Comparison of ENCODE assay signal across 9 mouse cellular contexts in the genomic region with DNA sequence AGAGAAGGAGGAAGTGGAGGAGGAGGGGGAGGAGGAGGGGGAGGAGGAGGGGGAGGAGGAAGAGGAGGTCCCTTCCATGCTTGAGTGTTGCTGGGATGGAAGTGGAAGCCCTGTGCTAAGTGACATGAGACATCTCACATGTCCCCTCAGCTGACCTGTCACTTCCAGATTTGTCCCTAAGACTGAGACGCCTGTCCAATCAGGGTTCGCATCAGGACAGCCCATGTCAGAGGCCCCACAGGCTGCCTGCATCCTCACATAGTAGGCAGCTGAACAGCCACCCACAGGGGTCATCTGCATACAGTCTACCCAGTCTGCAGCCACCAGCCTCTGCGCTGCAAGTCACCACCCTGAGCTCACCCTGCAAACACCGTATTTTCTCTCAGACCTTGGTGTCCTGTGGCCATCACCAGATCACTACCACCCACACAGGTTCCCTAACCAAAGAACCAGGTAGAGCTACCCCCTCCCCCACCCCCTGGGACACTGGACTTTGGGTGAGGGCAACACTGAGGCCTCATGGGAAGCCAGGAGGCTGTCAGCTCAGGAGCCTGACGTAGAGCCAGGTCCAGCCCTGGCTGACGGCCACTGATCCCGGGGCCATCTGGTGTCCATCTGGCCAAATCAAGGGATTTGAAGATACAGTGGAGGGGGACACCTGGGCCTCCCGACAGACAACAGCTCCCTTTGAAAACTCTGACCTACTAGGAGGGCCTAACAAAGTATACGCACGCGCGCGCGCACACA. TPM values are rescaled to one million over a fixed set of nuclear protein-coding genes. Genes with fewer than 3 reads are reported as not detected.
DNase-seq lines count a peak whose midpoint lies in the region; ATAC-seq and TF ChIP-seq lines count a peak whose summit lies in the region.
"Had no signal": no experiment of that assay in that cellular context is flagged by ENCODE, and none has a peak within 500 bp of the region (broad histone marks: within the 10 kb centered on the region; RNA-seq: fewer than 3 reads in every experiment).

No protein-coding gene starts in this region.

- peak; percentile 21 for DNase-seq in gastrocnemius, adult 18-20 months (ENCODE audit: low spot score)
- DNase-seq in gastrocnemius, postnatal 36 days: no peak
- DNase-seq in MEL (ENCODE audit: low read depth, low spot score): peak; percentile 62
- peak; percentile 35 for DNase-seq in embryonic facial prominence, embryonic 14.5 days (ENCODE audit: low spot score)
- no peak for DNase-seq in liver, embryonic 13.5 days
- no peak for DNase-seq in layer of hippocampus, postnatal 14 days (ENCODE audit: low spot score in 2 of 2)
- DNase-seq in left cerebral cortex, adult 2 months (ENCODE audit: extremely low spot score in 1 of 2, low spot score in 2 of 2): no peak
- no peak for DNase-seq in midbrain, embryonic 11.5 days (ENCODE audit: low spot score, missing footprints)

- H3K9me3 ChIP-seq in MEL (replicated peaks; ENCODE audit: insufficient read depth, low read length): no peaks in the 10 kb centered on the region
- H3K9me3 ChIP-seq in embryonic facial prominence, embryonic 14.5 days (ENCODE audit: control insufficient read depth, low read length): no peaks in the 10 kb centered on the region
- H3K9me3 ChIP-seq in liver, embryonic 13.5 days (replicated peaks): no peaks in the 10 kb centered on the region
- no peaks in the 10 kb centered on the region for H3K9me3 ChIP-seq in midbrain, embryonic 11.5 days (ENCODE audit: control insufficient read depth, low read length)

- peaks cover 4 to 18% of the 10 kb centered on the region in 2 experiments for H3K4me1 ChIP-seq in MEL (ENCODE audit: control insufficient read depth in 1 of 2, insufficient read depth in 2 of 2, low read length in 2 of 2)
- H3K4me1 ChIP-seq in embryonic facial prominence, embryonic 14.5 days (ENCODE audit: control insufficient read depth, insufficient read depth, low read length): peaks cover 12% of the 10 kb centered on the region
- peaks cover 52% of the 10 kb centered on the region for H3K4me1 ChIP-seq in liver, embryonic 13.5 days (replicated peaks)
- peaks cover 3% of the 10 kb centered on the region; the same call in 1 of the 2 replicates for H3K4me1 ChIP-seq in midbrain, embryonic 11.5 days (ENCODE audit: control insufficient read depth, insufficient read depth, low read length)

- TF ChIP-seq POLR2A in MEL (IDR thresholded peaks at IDR 0.05; ENCODE audit: control insufficient read depth in 1 of 2, insufficient read depth in 1 of 2, low read depth in 1 of 2, low read length in 2 of 2, poor library complexity in 1 of 2): no peak

- H3K4me3 ChIP-seq in MEL (ENCODE audit: control insufficient read depth in 1 of 2, insufficient read depth in 1 of 2, low read depth in 2 of 2, low read length in 2 of 2): no peak overlapping the region
- no peak overlapping the region for H3K4me3 ChIP-seq in embryonic facial prominence, embryonic 14.5 days (ENCODE audit: low read depth, low read length)
- no peak overlapping the region for H3K4me3 ChIP-seq in liver, embryonic 13.5 days (replicated peaks)
- no peak overlapping the region for H3K4me3 ChIP-seq in left cerebral cortex, adult 2 months
- H3K4me3 ChIP-seq in midbrain, embryonic 11.5 days (ENCODE audit: low read depth, low read length): no peak overlapping the region
- H3K4me3 ChIP-seq: myocyte had no signal

- H3K9ac ChIP-seq in MEL (ENCODE audit: control insufficient read depth, low read depth, low read length, poor library complexity, severe bottlenecking): no peak overlapping the region
- H3K9ac ChIP-seq in embryonic facial prominence, embryonic 14.5 days (ENCODE audit: low read depth, low read length): no peak overlapping the region
- H3K9ac ChIP-seq in liver, embryonic 13.5 days: no peak overlapping the region
- no peak overlapping the region for H3K9ac ChIP-seq in midbrain, embryonic 11.5 days (ENCODE audit: low read length)

- no peak for TF ChIP-seq CTCF in MEL (IDR thresholded peaks at IDR 0.05 in 2 of 3, conservative IDR thresholded peaks at IDR 0.05 in 1 of 3; ENCODE audit: control insufficient read depth in 1 of 3, insufficient read depth in 1 of 3, low read depth in 2 of 3, low read length in 3 of 3, poor library complexity in 1 of 3, severe bottlenecking in 1 of 3)
- TF ChIP-seq CTCF in left cerebral cortex, adult 2 months (IDR thresholded peaks at IDR 0.05): no peak

- TF ChIP-seq EP300 in MEL (IDR thresholded peaks at IDR 0.05; ENCODE audit: low read depth in 1 of 2, low read length in 2 of 2): no peak

- H3K4me2 ChIP-seq in embryonic facial prominence, embryonic 14.5 days (ENCODE audit: low read depth, low read length): no peak overlapping the region
- no peak overlapping the region for H3K4me2 ChIP-seq in liver, embryonic 13.5 days
- no peak overlapping the region for H3K4me2 ChIP-seq in midbrain, embryonic 11.5 days

- H3K36me3 ChIP-seq in MEL (ENCODE audit: control insufficient read depth in 1 of 2, insufficient read depth in 2 of 2, low read length in 2 of 2): peaks cover 0 to 5% of the 10 kb centered on the region in 2 experiments; a peak in 2 of 4 replicates
- H3K36me3 ChIP-seq in embryonic facial prominence, embryonic 14.5 days (ENCODE audit: control insufficient read depth, insufficient read depth, low read length): no peaks in the 10 kb centered on the region
- no peaks in the 10 kb centered on the region for H3K36me3 ChIP-seq in liver, embryonic 13.5 days
- no peaks in the 10 kb centered on the region for H3K36me3 ChIP-seq in midbrain, embryonic 11.5 days (ENCODE audit: control insufficient read depth, insufficient read depth, low read length)

- no peaks in the 10 kb centered on the region for H3K27me3 ChIP-seq in MEL (ENCODE audit: control insufficient read depth in 1 of 2, insufficient read depth in 2 of 2, low read length in 2 of 2)
- H3K27me3 ChIP-seq in embryonic facial prominence, embryonic 14.5 days (replicated peaks; ENCODE audit: control insufficient read depth, insufficient read depth, low read length): no peaks in the 10 kb centered on the region
- H3K27me3 ChIP-seq in liver, embryonic 13.5 days: no peaks in the 10 kb centered on the region
- no peaks in the 10 kb centered on the region for H3K27me3 ChIP-seq in midbrain, embryonic 11.5 days (ENCODE audit: control insufficient read depth, insufficient read depth, low read length)

- H3K27ac ChIP-seq in MEL (ENCODE audit: control insufficient read depth, low read depth, low read length): no peak overlapping the region
- H3K27ac ChIP-seq in embryonic facial prominence, embryonic 14.5 days (replicated peaks; ENCODE audit: low read depth, low read length): no peak overlapping the region
- H3K27ac ChIP-seq in liver, embryonic 13.5 days: peak overlapping the region; percentile 41
- H3K27ac ChIP-seq in left cerebral cortex, adult 2 months: no peak overlapping the region
- H3K27ac ChIP-seq in midbrain, embryonic 11.5 days (ENCODE audit: low read depth, low read length): no peak overlapping the region

- no peaks in the 10 kb centered on the region for H3K79me2 ChIP-seq in MEL (ENCODE audit: control insufficient read depth, insufficient read depth, low read length, poor library complexity)

- WGBS in embryonic facial prominence, embryonic 14.5 days: 52% methylated on average over 12 of the region's 14 CpGs
- WGBS in liver, embryonic 13.5 days (ENCODE audit: insufficient replicate concordance): 67% methylated on average over 14 of the region's 14 CpGs
- 76% methylated on average over 14 of the region's 14 CpGs for whole genome bisulfite sequencing in midbrain, embryonic 11.5 days

- TF ChIP-seq RAD21 in MEL (IDR thresholded peaks at IDR 0.05; ENCODE audit: low read depth, low read length): no peak

- ATAC-seq in embryonic facial prominence, embryonic 14.5 days (ENCODE audit: low read depth): no peak
- peak; percentile 50 for ATAC-seq in liver, embryonic 13.5 days (ENCODE audit: low read depth)
- ATAC-seq in midbrain, embryonic 11.5 days (ENCODE audit: low FRiP score): no peak; the same call in 1 of the 2 replicates

- intact Hi-C loops in gastrocnemius, postnatal 36 days (cut with DNase I): no loop called here
- intact Hi-C loops in left cerebral cortex, adult 2 months (cut with DNase I): no loop called here

RNA-seq across cellular contexts. Expression of gene Ttyh2, which starts 9.6 kb away (rescaled TPM):
- total RNA-seq in gastrocnemius, adult 18-20 months (2021): 10 to 100 TPM; 15.6 to 16.7 TPM
- total RNA-seq in gastrocnemius, postnatal 36 days (2021): 10 to 100 TPM; 16.0 to 19.4 TPM
- 9.7 and 10.4 TPM in 2 replicates for total RNA-seq in MEL (2012; rRNA removed)
- polyA plus RNA-seq in MEL (2012; ENCODE audit: insufficient read depth in 1 of 2, insufficient read length in 2 of 2, low read depth in 1 of 2, low replicate concordance in 2 of 2, missing spikeins in 1 of 2): 1 to 10 TPM in 1 of 2 experiments, not detected in 1; 7.2 TPM
- 37.7 and 41.1 TPM in 2 replicates for polyA plus RNA-seq in embryonic facial prominence, embryonic 14.5 days (2014; fragmentation: Nextera tagmentation; extraction: Ambion mirVana)
- polyA plus RNA-seq in liver, embryonic 13.5 days (2015; fragmentation: Nextera tagmentation; extraction: Ambion mirVana): 5.9 and 7.1 TPM in 2 replicates
- 10 to 100 TPM; 26.0 to 30.1 TPM for total RNA-seq in layer of hippocampus, postnatal 14 days (2021)
- 10 to 100 TPM; 18.5 to 18.6 TPM for total RNA-seq in left cerebral cortex, adult 2 months (2021)
- polyA plus RNA-seq in midbrain, embryonic 11.5 days (2014; fragmentation: Nextera tagmentation; extraction: Ambion mirVana): 11.0 and 11.4 TPM in 2 replicates

RNA-seq across cellular contexts. Expression of gene Rpl38, which starts 16.5 kb away (rescaled TPM):
- total RNA-seq in gastrocnemius, adult 18-20 months (2021): 100 to 1,000 TPM; 619 to 713 TPM
- total RNA-seq in gastrocnemius, postnatal 36 days (2021): 100 to 1,000 TPM; 432 to 556 TPM
- total RNA-seq in MEL (2012; rRNA removed): 4,892 and 5,142 TPM in 2 replicates
- polyA plus RNA-seq in MEL (2012; ENCODE audit: insufficient read depth in 1 of 2, insufficient read length in 2 of 2, low read depth in 1 of 2, low replicate concordance in 2 of 2, missing spikeins in 1 of 2): 1,000 to 10,000 TPM in 1 of 2 experiments, 100 to 1,000 TPM in 1; 851 to 1,236 TPM
- polyA plus RNA-seq in embryonic facial prominence, embryonic 14.5 days (2014; fragmentation: Nextera tagmentation; extraction: Ambion mirVana): 1,079 and 1,191 TPM in 2 replicates
- polyA plus RNA-seq in liver, embryonic 13.5 days (2015; fragmentation: Nextera tagmentation; extraction: Ambion mirVana): 1,120 and 1,164 TPM in 2 replicates
- 100 to 1,000 TPM; 800 to 850 TPM for total RNA-seq in layer of hippocampus, postnatal 14 days (2021)
- 100 to 1,000 TPM; 817 to 866 TPM for total RNA-seq in left cerebral cortex, adult 2 months (2021)
- 839 and 977 TPM in 2 replicates for polyA plus RNA-seq in midbrain, embryonic 11.5 days (2014; fragmentation: Nextera tagmentation; extraction: Ambion mirVana)

RNA-seq across cellular contexts. Expression of gene Dnaic2, which starts 42.4 kb away (rescaled TPM):
- total RNA-seq in gastrocnemius, adult 18-20 months (2021): under 1 TPM; 0.07 to 0.12 TPM
- under 1 TPM; 0.07 to 0.33 TPM for total RNA-seq in gastrocnemius, postnatal 36 days (2021)
- total RNA-seq in MEL (2012; rRNA removed): not detected in 2 replicates
- not detected for polyA plus RNA-seq in MEL (2012; ENCODE audit: insufficient read depth in 1 of 2, insufficient read length in 2 of 2, low read depth in 1 of 2, low replicate concordance in 2 of 2, missing spikeins in 1 of 2)
- polyA plus RNA-seq in embryonic facial prominence, embryonic 14.5 days (2014; fragmentation: Nextera tagmentation; extraction: Ambion mirVana): 2.2 and 4.6 TPM in 2 replicates
- 0.06 TPM in 1 of 2 replicates, not detected in the other for polyA plus RNA-seq in liver, embryonic 13.5 days (2015; fragmentation: Nextera tagmentation; extraction: Ambion mirVana)
- total RNA-seq in layer of hippocampus, postnatal 14 days (2021): 1 to 10 TPM; 1.6 to 3.5 TPM
- total RNA-seq in left cerebral cortex, adult 2 months (2021): 1 to 10 TPM in 1 of 2 experiments, under 1 TPM in 1; 1.00 to 1.8 TPM
- polyA plus RNA-seq in midbrain, embryonic 11.5 days (2014; fragmentation: Nextera tagmentation; extraction: Ambion mirVana): 1.2 and 1.3 TPM in 2 replicates

Comparison
In these comparisons a context has a peak if more than half of its experiments do, and no peak if none do; other contexts are left out.
1. DNase-seq: peak in gastrocnemius, adult 18-20 months (single experiment), MEL (single experiment) and embryonic facial prominence, embryonic 14.5 days (single experiment); none in gastrocnemius, postnatal 36 days (0 of 2), liver, embryonic 13.5 days (single experiment), layer of hippocampus, postnatal 14 days (0 of 2), left cerebral cortex, adult 2 months (0 of 2) and midbrain, embryonic 11.5 days (single experiment).